Mouse (Mus musculus): ENCODE data around the gene Phf19.

DNA sequence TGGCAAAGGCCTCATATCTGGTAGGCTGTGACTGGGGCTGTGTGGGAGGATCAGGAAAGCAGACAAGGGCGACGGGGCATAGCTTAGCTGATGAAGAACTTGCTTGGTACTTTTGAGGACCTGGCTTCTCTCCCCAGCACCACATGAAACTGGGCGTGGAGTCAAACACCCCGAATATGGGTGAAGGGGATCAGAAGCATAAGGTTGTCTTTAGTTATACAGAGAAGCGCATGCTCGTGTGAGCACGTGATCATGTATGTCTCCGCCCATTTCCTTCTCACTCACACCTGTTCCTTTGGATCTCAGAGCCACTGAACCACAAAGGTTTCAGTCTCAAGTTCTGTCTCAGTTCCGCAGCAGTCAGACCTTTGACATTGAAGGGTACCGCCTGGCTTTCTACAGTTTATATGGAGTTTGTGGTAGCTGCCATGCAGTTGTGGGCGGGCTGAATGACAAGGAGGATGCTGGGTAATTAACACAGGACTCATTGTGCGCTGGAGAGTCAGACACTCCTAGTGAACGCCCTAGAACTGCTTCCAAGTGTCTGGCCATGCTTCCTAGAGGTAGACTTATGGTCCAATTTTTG, 49.6 kb upstream of the Phf19 start:
- no peak for TF ChIP-seq CTCF (IDR thresholded peaks at IDR 0.05; ENCODE audit: insufficient read depth, low read depth, low read length)
- TF ChIP-seq POLR2A (IDR thresholded peaks at IDR 0.05; ENCODE audit: insufficient read depth, low read depth, low read length), result no peak

Data from olfactory bulb, adult 2 months (tissue).